Mouse (Mus musculus) limb, embryonic 13.5 days (tissue): ENCODE measurements around the gene Clvs2. TPM values are rescaled to one million over a fixed set of nuclear protein-coding genes. Genes with fewer than 3 reads are reported as not detected.

Experiments used
- polyA plus RNA-seq: library from polyadenylated mRNA; unstranded; fragments of >200 nt; fragmentation: Nextera tagmentation; extraction: Ambion mirVana; gene quantifications from 2 replicates; pipeline ENCODE4 v1.2.1, GENCODE M21; 2015

Clvs2 gene
- polyA plus RNA-seq, 1 experiment from 2014 or later, result 0.09 TPM

Other genes starting within 250 kb of the Clvs2 start
- not detected in 2 replicates for gene Sult3a2, start 161.9 kb upstream of the Clvs2 start, polyA plus RNA-seq
- not detected in 2 replicates for gene Sult3a1, start 233.0 kb upstream of the Clvs2 start, polyA plus RNA-seq